Mouse (Mus musculus) myocyte (in vitro differentiated cells): ENCODE results near the gene Mark4. TPM values are rescaled to one million over a fixed set of nuclear protein-coding genes. Genes with fewer than 3 reads are reported as not detected.

Source experiments
- H3K27me3 ChIP-seq: one replicate; pipeline ENCODE4 v1.6.1; 2011; ENCODE audit not compliant: control insufficient read depth, insufficient read depth, insufficient read length
- H3K36me3 ChIP-seq: one replicate; pipeline ENCODE4 v1.6.1; 2011; ENCODE audit not compliant: control insufficient read depth, insufficient read depth
- H3K4me2 ChIP-seq: one replicate; pipeline ENCODE4 v1.6.1; 2011; ENCODE audit warnings: low read depth, control low read depth
- H3K4me3 ChIP-seq: one replicate; pipeline ENCODE4 v1.5.1; 2011; ENCODE audit warnings: mild to moderate bottlenecking, control low read depth, moderate library complexity
- H3K79me2 ChIP-seq: one replicate; pipeline ENCODE4 v1.6.1; 2011; ENCODE audit not compliant: control insufficient read depth, insufficient read depth
- H3ac ChIP-seq: one replicate; pipeline ENCODE4 v1.6.1; 2011; ENCODE audit not compliant: control insufficient read depth, insufficient read length
- CEBPB ChIP-seq: IDR thresholded peaks from 2 replicates; pipeline ENCODE4 v1.6.1; 2011; ENCODE audit warnings: mild to moderate bottlenecking, moderate library complexity; ENCODE audit not compliant: poor library complexity, insufficient read depth, severe bottlenecking
- E2F4 ChIP-seq: IDR thresholded peaks from one replicate; pipeline ENCODE4 v1.6.1; 2011; ENCODE audit warnings: mild to moderate bottlenecking, control low read depth, moderate library complexity; ENCODE audit not compliant: insufficient read depth
- MAX ChIP-seq: IDR thresholded peaks from one replicate; pipeline ENCODE4 v1.6.1; 2011; ENCODE audit warnings: low read depth, mild to moderate bottlenecking, control low read depth
- MYOD1 ChIP-seq, 3 experiments: IDR thresholded peaks; one replicate each; pipeline ENCODE4 v1.6.1; 2011; ENCODE audit warnings: control low read depth in 2 of 3, low read depth in 2 of 3, mild to moderate bottlenecking in 2 of 3, moderate library complexity in 1 of 3; ENCODE audit not compliant: insufficient read length in 2 of 3, control insufficient read depth in 1 of 3
- MYOG ChIP-seq, 3 experiments: IDR thresholded peaks; one replicate each; pipeline ENCODE4 v1.6.1; 2011; ENCODE audit warnings: control low read depth in 2 of 3, low read depth in 2 of 3, mild to moderate bottlenecking in 2 of 3; ENCODE audit not compliant: insufficient read length in 2 of 3, control insufficient read depth in 1 of 3, insufficient read depth in 1 of 3
- POLR2A ChIP-seq: IDR thresholded peaks from one replicate; pipeline ENCODE4 v1.6.1; 2011; ENCODE audit warnings: low read depth, mild to moderate bottlenecking, control low read depth, moderate library complexity; ENCODE audit not compliant: insufficient read length
- POLR2AphosphoS2 ChIP-seq: IDR thresholded peaks from one replicate; pipeline ENCODE4 v1.6.1; 2011; ENCODE audit warnings: low read depth, control low read depth; ENCODE audit not compliant: insufficient read length
- REST ChIP-seq: IDR thresholded peaks from one replicate; pipeline ENCODE4 v1.6.1; 2011; ENCODE audit warnings: mild to moderate bottlenecking, control low read depth, moderate library complexity; ENCODE audit not compliant: insufficient read depth, insufficient read length
- SRF ChIP-seq: IDR thresholded peaks from one replicate; pipeline ENCODE4 v1.6.1; 2011; ENCODE audit warnings: low read depth; ENCODE audit not compliant: control insufficient read depth, insufficient read length
- TCF12 ChIP-seq: IDR thresholded peaks from one replicate; pipeline ENCODE4 v1.6.1; 2011; ENCODE audit warnings: mild to moderate bottlenecking, control low read depth; ENCODE audit not compliant: poor library complexity, insufficient read depth, severe bottlenecking
- TCF3 ChIP-seq: IDR thresholded peaks from one replicate; pipeline ENCODE4 v1.6.1; 2011; ENCODE audit warnings: low read depth, control low read depth; ENCODE audit not compliant: insufficient read length
- USF1 ChIP-seq: IDR thresholded peaks from one replicate; pipeline ENCODE4 v1.6.1; 2011; ENCODE audit warnings: low read depth, mild to moderate bottlenecking, control low read depth, moderate library complexity
- polyA plus RNA-seq: library from polyadenylated mRNA; unstranded; fragments of >200 nt; fragmentation: generic; extraction: Trizol; gene quantifications from one replicate; pipeline ENCODE4 v1.2.1, GENCODE M21; 2012; ENCODE audit warnings: missing spikeins

The Mark4 gene
- polyA plus RNA-seq, 1 experiment = 18.2 TPM

DNA sequence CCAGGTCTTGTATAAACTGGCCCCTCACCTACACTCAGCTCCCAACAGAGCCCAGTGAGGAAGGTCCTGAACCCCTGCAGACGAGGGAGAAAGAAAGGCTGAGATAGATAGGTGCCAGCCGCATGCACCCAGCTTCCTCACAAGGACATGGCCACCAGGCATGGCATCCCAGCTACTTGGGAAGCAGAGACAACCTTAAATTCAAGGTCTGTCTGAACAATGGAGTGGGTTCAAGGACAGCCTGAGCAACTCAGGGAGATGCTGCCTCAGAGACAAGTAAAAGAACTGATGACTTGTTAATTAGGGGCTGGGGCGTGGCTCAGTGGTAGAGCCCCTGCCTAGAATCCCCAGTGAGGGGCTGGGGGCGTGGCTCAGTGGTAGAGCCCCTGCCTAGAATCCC, 3.4 kb downstream of the Mark4 start:
- Histone ChIP-seq H3K79me2 (peaks cover 20% of the 10 kb centered on the region), H3ac (no peak overlapping the region), H3K4me2 (no peak overlapping the region), H3K27me3 (no peaks in the 10 kb centered on the region), H3K36me3 (no peaks in the 10 kb centered on the region), H3K4me3 (no peak overlapping the region)
- TF ChIP-seq TCF3 (no peak), MAX (no peak), CEBPB (no peak), POLR2A (no peak), TCF12 (no peak), SRF (no peak), MYOG (IDR thresholded peaks at IDR 0.05; ENCODE audit: control insufficient read depth in 1 of 3, insufficient read depth in 1 of 3, insufficient read length in 2 of 3, low read depth in 2 of 3) (no peak), MYOD1 (IDR thresholded peaks at IDR 0.05; ENCODE audit: control insufficient read depth in 1 of 3, insufficient read length in 2 of 3, low read depth in 2 of 3) (no peak), REST (no peak), POLR2AphosphoS2 (no peak), USF1 (no peak), E2F4 (no peak)

DNA sequence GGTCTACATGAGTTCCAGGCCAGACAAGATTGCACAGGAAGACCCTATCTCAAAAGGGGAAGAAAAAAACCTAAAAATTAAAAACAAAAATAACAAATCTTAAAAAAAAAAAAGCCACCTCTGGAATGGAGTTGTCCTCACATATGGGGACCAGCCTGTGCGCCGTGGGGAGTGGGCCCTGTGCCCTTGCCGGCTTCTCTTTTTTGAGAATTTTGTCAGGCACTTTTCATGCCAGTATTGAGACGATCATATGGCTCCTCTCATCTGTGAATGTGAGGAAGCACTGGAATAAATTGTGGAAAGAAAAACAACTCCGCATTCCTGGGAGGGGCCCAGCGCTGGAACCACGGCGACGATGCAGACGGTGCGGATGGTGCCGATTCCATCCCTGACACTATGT, 9.5 kb downstream of the Mark4 start:
- Histone ChIP-seq H3K4me2 (no peak overlapping the region), H3K36me3 (no peaks in the 10 kb centered on the region), H3K27me3 (no peaks in the 10 kb centered on the region), H3K79me2 (no peaks in the 10 kb centered on the region), H3ac (no peak overlapping the region), H3K4me3 (no peak overlapping the region)
- TF ChIP-seq MYOD1 (IDR thresholded peaks at IDR 0.05; ENCODE audit: control insufficient read depth in 1 of 3, insufficient read length in 2 of 3, low read depth in 2 of 3) = no peak
- TF ChIP-seq MAX = no peak
- no peak for TF ChIP-seq SRF
- TF ChIP-seq POLR2A = no peak
- no peak for TF ChIP-seq POLR2AphosphoS2
- no peak for TF ChIP-seq E2F4
- no peak for TF ChIP-seq USF1
- no peak for TF ChIP-seq TCF12
- no peak for TF ChIP-seq MYOG (IDR thresholded peaks at IDR 0.05; ENCODE audit: control insufficient read depth in 1 of 3, insufficient read depth in 1 of 3, insufficient read length in 2 of 3, low read depth in 2 of 3)
- no peak for TF ChIP-seq REST
- no peak for TF ChIP-seq CEBPB
- no peak for TF ChIP-seq TCF3

DNA sequence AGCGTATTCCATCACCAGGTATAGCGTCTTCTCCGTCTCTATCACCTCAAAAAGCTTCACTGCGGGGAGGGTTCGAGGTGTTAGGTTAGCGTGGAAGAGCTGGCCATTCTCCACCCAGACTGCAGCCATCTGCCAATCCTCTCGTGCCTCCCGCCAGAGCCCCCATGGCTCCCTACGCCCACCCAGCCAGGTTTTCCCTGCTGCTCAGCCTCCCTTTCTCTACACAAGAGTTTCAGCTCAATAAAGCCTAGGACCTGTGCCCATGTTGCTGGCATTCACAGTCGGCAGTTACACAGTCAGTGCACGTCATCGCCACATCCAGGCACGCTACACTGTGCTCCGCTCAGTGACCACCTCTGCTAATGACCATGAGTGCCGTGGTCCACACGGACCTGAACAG, 10.9 kb downstream of the Mark4 start:
- H3K4me2 ChIP-seq = no peak overlapping the region
- H3K4me3 ChIP-seq = no peak overlapping the region
- no peaks in the 10 kb centered on the region for H3K36me3 ChIP-seq
- no peaks in the 10 kb centered on the region for H3K27me3 ChIP-seq
- no peak for TF ChIP-seq USF1
- TF ChIP-seq SRF = no peak
- TF ChIP-seq REST = no peak
- no peak for TF ChIP-seq POLR2AphosphoS2
- TF ChIP-seq TCF12 = no peak
- no peak for TF ChIP-seq MYOG (IDR thresholded peaks at IDR 0.05; ENCODE audit: control insufficient read depth in 1 of 3, insufficient read depth in 1 of 3, insufficient read length in 2 of 3, low read depth in 2 of 3)
- no peak for TF ChIP-seq POLR2A
- TF ChIP-seq MYOD1 (IDR thresholded peaks at IDR 0.05; ENCODE audit: control insufficient read depth in 1 of 3, insufficient read length in 2 of 3, low read depth in 2 of 3) = no peak
- TF ChIP-seq E2F4 = no peak
- TF ChIP-seq TCF3 = no peak
- TF ChIP-seq CEBPB = no peak
- TF ChIP-seq MAX = no peak
- no peaks in the 10 kb centered on the region for H3K79me2 ChIP-seq
- H3ac ChIP-seq = no peak overlapping the region

DNA sequence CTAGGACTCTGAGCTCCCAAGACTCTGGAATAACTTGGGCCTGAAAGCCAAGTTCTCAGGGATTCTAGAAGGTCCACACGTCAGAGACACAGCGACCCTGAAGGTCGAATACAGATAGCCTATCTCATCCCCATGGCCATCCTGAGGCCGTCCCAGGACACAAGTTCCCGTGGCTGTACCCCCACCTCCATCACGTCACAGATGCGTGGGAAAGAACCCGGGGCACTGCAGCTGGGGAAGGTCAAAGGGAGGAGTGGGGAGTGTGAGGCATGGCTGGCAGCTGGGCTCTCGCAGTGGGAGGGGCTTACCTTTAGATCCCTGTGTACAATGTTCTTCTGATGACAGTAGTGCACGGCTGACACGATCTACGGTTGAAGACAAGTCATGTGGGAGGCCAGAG, 13.8 kb downstream of the Mark4 start:
- peaks cover 7% of the 10 kb centered on the region for H3K36me3 ChIP-seq
- H3K79me2 ChIP-seq = no peaks in the 10 kb centered on the region
- no peak overlapping the region for H3K4me3 ChIP-seq
- H3K27me3 ChIP-seq = no peaks in the 10 kb centered on the region
- H3ac ChIP-seq = no peak overlapping the region
- no peak overlapping the region for H3K4me2 ChIP-seq
- no peak for TF ChIP-seq POLR2A
- TF ChIP-seq SRF = no peak
- TF ChIP-seq MYOG (IDR thresholded peaks at IDR 0.05; ENCODE audit: control insufficient read depth in 1 of 3, insufficient read depth in 1 of 3, insufficient read length in 2 of 3, low read depth in 2 of 3) = no peak
- TF ChIP-seq REST = no peak
- no peak for TF ChIP-seq MYOD1 (IDR thresholded peaks at IDR 0.05; ENCODE audit: control insufficient read depth in 1 of 3, insufficient read length in 2 of 3, low read depth in 2 of 3)
- TF ChIP-seq TCF12 = no peak
- TF ChIP-seq USF1 = no peak
- TF ChIP-seq POLR2AphosphoS2 = no peak
- no peak for TF ChIP-seq MAX
- no peak for TF ChIP-seq TCF3

DNA sequence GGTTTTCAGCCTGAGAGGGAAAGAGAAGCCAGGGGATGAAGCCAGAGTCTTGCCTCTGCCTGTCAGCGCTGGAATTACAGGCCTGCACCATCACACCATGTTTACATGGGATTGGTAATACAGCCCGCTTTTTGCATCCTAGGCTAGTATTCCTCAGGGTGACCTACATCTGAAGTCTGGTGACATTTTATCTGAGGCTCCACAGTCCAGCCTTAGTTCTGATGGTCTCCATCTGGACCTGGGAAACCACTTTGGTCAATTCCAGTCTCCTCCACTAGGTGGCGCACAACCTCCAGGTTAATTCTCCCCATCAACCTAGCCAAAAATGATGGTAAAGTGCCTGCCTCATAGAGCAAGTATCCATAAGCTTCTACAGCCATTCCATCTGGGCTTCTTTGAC, 15.3 kb downstream of the Mark4 start:
- Histone ChIP-seq H3K79me2 (no peaks in the 10 kb centered on the region), H3K27me3 (no peaks in the 10 kb centered on the region), H3K36me3 (peaks cover 7% of the 10 kb centered on the region), H3K4me2 (no peak overlapping the region), H3K4me3 (no peak overlapping the region), H3ac (no peak overlapping the region)
- TF ChIP-seq TCF12 = no peak
- TF ChIP-seq REST = no peak
- no peak for TF ChIP-seq CEBPB
- no peak for TF ChIP-seq MAX
